Mouse (Mus musculus): ENCODE measurements at regions not wholly inside any gene's neighbourhood (a gene's known extent, or its start where the extent isn't known, plus 50 kb on each side); places are given as distances from the start of the nearest gene placed in this dataset.

DNA sequence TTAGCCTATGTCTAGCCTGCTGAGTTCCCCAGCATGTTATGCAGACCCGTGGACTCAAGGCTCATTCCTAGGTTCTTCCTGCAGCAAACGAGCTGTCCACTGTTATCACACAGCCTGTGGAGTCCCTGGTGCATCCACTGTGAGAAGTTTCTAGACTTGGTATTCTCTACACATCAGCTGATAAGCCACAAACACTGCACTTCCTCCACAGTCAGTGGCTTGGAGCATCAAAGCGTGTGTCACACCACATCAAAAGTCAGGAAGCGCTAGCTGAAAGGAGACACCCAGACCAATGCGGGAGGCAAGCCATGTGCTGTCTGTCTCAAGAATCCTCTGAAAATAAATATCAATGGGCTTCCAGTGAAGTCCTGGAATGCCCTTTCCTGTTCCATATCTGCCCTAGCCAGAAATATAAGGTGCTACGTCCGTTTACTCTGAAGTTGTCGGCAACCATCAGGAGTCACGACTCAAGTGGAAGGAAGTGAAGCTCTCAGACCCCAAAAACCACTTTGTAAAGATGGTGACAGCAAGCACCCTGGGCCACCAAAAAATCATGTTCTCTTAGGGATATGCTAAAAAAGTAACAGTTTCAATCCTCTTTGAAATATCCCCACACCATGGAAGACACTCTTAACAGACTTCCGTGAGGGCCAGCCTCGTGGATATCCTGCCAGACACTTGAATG is 227.7 kb downstream of the Adgrl2 start:
- Histone ChIP-seq H3K27ac (no peak overlapping the region), H3K4me2 (ENCODE audit: low read length) (no peak overlapping the region), H3K4me1 (replicated peaks; ENCODE audit: insufficient read depth, low read length) (no peaks in the 10 kb centered on the region), H3K4me3 (replicated peaks; ENCODE audit: low read depth, low read length) (no peak overlapping the region), H3K9ac (ENCODE audit: low read depth, low read length) (no peak overlapping the region), H3K27me3 (ENCODE audit: insufficient read depth, low read length) (no peaks in the 10 kb centered on the region), H3K36me3 (ENCODE audit: insufficient read depth, low read length) (no peaks in the 10 kb centered on the region), H3K9me3 (replicated peaks; ENCODE audit: low read length) (no peaks in the 10 kb centered on the region)
- TF ChIP-seq CTCF (IDR thresholded peaks at IDR 0.05; ENCODE audit: low read depth): no peak
- 59% methylated on average over 11 of the region's 11 CpGs for WGBS
- ATAC-seq (replicated peaks; ENCODE audit: low FRiP score, low read depth) (no peak), DNase-seq (ENCODE audit: low spot score) (no peak)

GRCm38 (mm10) chr3:148761586-148761985 is 228.8 kb downstream of the Adgrl2 start:
- Histone ChIP-seq H3K27ac (no peak overlapping the region), H3K4me3 (replicated peaks; ENCODE audit: low read depth, low read length) (no peak overlapping the region), H3K4me1 (replicated peaks; ENCODE audit: insufficient read depth, low read length) (no peaks in the 10 kb centered on the region), H3K4me2 (ENCODE audit: low read length) (no peak overlapping the region), H3K36me3 (ENCODE audit: insufficient read depth, low read length) (no peaks in the 10 kb centered on the region), H3K9ac (ENCODE audit: low read depth, low read length) (no peak overlapping the region), H3K9me3 (replicated peaks; ENCODE audit: low read length) (no peaks in the 10 kb centered on the region), H3K27me3 (ENCODE audit: insufficient read depth, low read length) (no peaks in the 10 kb centered on the region)
- no peak for ATAC-seq (replicated peaks; ENCODE audit: low FRiP score, low read depth)
- TF ChIP-seq CTCF (IDR thresholded peaks at IDR 0.05; ENCODE audit: low read depth): no peak
- DNase-seq (ENCODE audit: low spot score): no peak

GRCm38 (mm10) chr3:148759500-148759899 is 230.9 kb downstream of the Adgrl2 start:
- ATAC-seq (replicated peaks; ENCODE audit: low FRiP score, low read depth) (no peak), DNase-seq (ENCODE audit: low spot score) (no peak)
- Histone ChIP-seq H3K9me3 (replicated peaks; ENCODE audit: low read length) (no peaks in the 10 kb centered on the region), H3K4me3 (replicated peaks; ENCODE audit: low read depth, low read length) (no peak overlapping the region), H3K9ac (ENCODE audit: low read depth, low read length) (no peak overlapping the region), H3K4me2 (ENCODE audit: low read length) (no peak overlapping the region), H3K27ac (no peak overlapping the region), H3K4me1 (replicated peaks; ENCODE audit: insufficient read depth, low read length) (no peaks in the 10 kb centered on the region), H3K27me3 (ENCODE audit: insufficient read depth, low read length) (no peaks in the 10 kb centered on the region), H3K36me3 (ENCODE audit: insufficient read depth, low read length) (no peaks in the 10 kb centered on the region)
- TF ChIP-seq CTCF (IDR thresholded peaks at IDR 0.05; ENCODE audit: low read depth): no peak
- WGBS: 80% methylated on average over 4 of the region's 4 CpGs

DNA sequence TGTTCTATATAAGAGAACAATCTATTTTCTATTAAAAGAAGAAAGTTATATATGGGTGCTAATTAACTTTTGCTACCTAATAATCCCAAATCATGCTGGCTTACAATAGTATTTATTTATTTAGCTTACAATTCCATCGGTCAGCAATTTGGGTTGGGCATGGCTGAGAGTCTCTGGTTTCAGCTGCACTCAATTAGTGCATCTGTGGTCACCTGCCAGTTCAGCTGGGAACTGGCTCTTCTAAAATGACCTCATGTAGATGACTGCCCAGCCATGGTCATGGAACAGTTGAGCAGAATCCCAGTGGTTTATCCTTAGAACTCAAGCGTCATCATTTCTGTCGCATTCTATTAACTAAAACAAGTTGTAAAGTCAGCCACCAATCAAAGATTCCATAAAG is 244.1 kb downstream of the Adgrl2 start:
- H3K27me3 ChIP-seq (ENCODE audit: insufficient read depth, low read length): no peaks in the 10 kb centered on the region
- no peaks in the 10 kb centered on the region for H3K36me3 ChIP-seq (ENCODE audit: insufficient read depth, low read length)
- H3K27ac ChIP-seq: no peak overlapping the region
- no peak for ATAC-seq (replicated peaks; ENCODE audit: low FRiP score, low read depth)
- TF ChIP-seq CTCF (IDR thresholded peaks at IDR 0.05; ENCODE audit: low read depth): no peak
- H3K4me1 ChIP-seq (replicated peaks; ENCODE audit: insufficient read depth, low read length): no peaks in the 10 kb centered on the region
- no peaks in the 10 kb centered on the region for H3K9me3 ChIP-seq (replicated peaks; ENCODE audit: low read length)
- no peak overlapping the region for H3K9ac ChIP-seq (ENCODE audit: low read depth, low read length)
- H3K4me2 ChIP-seq (ENCODE audit: low read length): no peak overlapping the region
- DNase-seq (ENCODE audit: low spot score): peak; percentile 34
- WGBS: 57% methylated on average over 3 of the region's 3 CpGs
- no peak overlapping the region for H3K4me3 ChIP-seq (replicated peaks; ENCODE audit: low read depth, low read length)

GRCm38 (mm10) chr3:148744651-148745050 is 245.7 kb downstream of the Adgrl2 start:
- Histone ChIP-seq H3K4me1 (replicated peaks; ENCODE audit: insufficient read depth, low read length) (no peaks in the 10 kb centered on the region), H3K27ac (no peak overlapping the region), H3K4me3 (replicated peaks; ENCODE audit: low read depth, low read length) (no peak overlapping the region), H3K4me2 (ENCODE audit: low read length) (no peak overlapping the region), H3K9me3 (replicated peaks; ENCODE audit: low read length) (no peaks in the 10 kb centered on the region), H3K36me3 (ENCODE audit: insufficient read depth, low read length) (no peaks in the 10 kb centered on the region), H3K27me3 (ENCODE audit: insufficient read depth, low read length) (no peaks in the 10 kb centered on the region), H3K9ac (ENCODE audit: low read depth, low read length) (no peak overlapping the region)
- WGBS: 65% methylated on average over 2 of the region's 2 CpGs
- no peak for TF ChIP-seq CTCF (IDR thresholded peaks at IDR 0.05; ENCODE audit: low read depth)
- DNase-seq (ENCODE audit: low spot score): no peak
- ATAC-seq (replicated peaks; ENCODE audit: low FRiP score, low read depth): no peak

DNA sequence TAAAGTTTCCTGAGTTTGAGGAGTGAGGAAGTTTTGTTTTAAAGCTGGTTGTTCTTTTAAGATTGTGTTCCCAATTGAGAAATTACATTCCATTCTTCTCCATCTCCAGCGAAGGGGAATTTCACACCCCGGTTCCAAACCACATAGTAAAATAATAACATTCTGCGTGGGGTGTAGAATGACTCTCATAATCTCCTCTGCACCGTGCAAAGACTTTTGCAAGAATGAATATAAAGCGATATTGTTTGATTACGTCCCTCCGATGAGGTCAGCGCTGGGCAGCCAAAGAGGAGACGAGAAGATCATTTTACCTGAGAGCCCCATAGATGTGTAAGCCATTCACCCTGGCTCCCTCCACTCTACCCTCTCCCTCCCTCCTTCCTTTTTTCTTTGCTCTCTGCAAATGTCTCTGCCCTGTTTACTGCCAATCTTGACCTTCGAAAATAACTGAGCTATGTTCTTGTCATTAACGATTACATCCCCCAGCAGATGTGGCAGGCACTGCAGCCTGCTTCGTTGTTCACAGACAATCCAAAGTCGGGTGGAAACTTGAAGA is 256.1 kb downstream of the Adgrl2 start:
- DNase-seq (ENCODE audit: low spot score) (peak; percentile 12), ATAC-seq (replicated peaks; ENCODE audit: low FRiP score, low read depth) (no peak)
- H3K4me1 ChIP-seq (replicated peaks; ENCODE audit: insufficient read depth, low read length): peaks cover 4% of the 10 kb centered on the region
- H3K9me3 ChIP-seq (replicated peaks; ENCODE audit: low read length): no peaks in the 10 kb centered on the region
- H3K9ac ChIP-seq (ENCODE audit: low read depth, low read length): no peak overlapping the region
- 0 out of 2 replicates have a peak overlapping the region, but pooled peaks have one; percentile 18 for H3K4me2 ChIP-seq (ENCODE audit: low read length)
- no peak for TF ChIP-seq CTCF (IDR thresholded peaks at IDR 0.05; ENCODE audit: low read depth)
- no peak overlapping the region for H3K27ac ChIP-seq
- no peaks in the 10 kb centered on the region for H3K27me3 ChIP-seq (ENCODE audit: insufficient read depth, low read length)
- H3K36me3 ChIP-seq (ENCODE audit: insufficient read depth, low read length): no peaks in the 10 kb centered on the region
- 67% methylated on average over 13 of the region's 13 CpGs for WGBS
- H3K4me3 ChIP-seq (replicated peaks; ENCODE audit: low read depth, low read length): no peak overlapping the region
